Mouse (Mus musculus) gastrocnemius, postnatal 4 days (tissue): ENCODE results near the gene Atf5. TPM values are rescaled to one million over a fixed set of nuclear protein-coding genes. Genes with fewer than 3 reads are reported as not detected.

Experiments used
- DNase-seq, 2 experiments: peaks; one replicate each; pipeline ENCODE4 v3.0.0; 2021 to 2022; ENCODE audit warnings: low spot score in 2 of 2, mixed read lengths in 2 of 2
- total RNA-seq, 2 experiments: library from RNA; stranded (reverse); gene quantifications; 2 replicates each; pipeline ENCODE4 v1.2.3; 2021

The Atf5 gene
- total RNA-seq, 2 experiments from 2014 or later, result 55.6 to 62.2 TPM

DNA sequence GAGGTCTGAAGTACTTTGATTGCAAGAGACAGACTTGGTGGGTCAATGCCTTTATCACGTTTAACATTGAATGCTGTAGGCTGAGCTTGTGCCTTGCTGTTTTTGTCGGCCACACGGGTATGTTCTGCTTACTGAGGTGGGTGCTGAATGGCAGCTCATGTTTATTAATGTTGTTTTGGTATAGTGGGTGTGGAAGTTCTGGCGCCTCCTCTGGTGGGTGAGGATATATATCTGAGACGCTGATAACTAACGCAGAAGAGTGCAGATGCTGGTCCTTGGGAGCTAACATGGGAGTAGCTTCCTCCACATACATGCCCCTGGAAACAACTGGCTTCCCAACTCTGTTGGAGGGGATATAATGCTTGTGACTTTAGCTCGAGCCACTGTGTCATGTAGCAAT lies 7.0 kb upstream of the Atf5 start:
- DNase-seq, result no peak

DNA sequence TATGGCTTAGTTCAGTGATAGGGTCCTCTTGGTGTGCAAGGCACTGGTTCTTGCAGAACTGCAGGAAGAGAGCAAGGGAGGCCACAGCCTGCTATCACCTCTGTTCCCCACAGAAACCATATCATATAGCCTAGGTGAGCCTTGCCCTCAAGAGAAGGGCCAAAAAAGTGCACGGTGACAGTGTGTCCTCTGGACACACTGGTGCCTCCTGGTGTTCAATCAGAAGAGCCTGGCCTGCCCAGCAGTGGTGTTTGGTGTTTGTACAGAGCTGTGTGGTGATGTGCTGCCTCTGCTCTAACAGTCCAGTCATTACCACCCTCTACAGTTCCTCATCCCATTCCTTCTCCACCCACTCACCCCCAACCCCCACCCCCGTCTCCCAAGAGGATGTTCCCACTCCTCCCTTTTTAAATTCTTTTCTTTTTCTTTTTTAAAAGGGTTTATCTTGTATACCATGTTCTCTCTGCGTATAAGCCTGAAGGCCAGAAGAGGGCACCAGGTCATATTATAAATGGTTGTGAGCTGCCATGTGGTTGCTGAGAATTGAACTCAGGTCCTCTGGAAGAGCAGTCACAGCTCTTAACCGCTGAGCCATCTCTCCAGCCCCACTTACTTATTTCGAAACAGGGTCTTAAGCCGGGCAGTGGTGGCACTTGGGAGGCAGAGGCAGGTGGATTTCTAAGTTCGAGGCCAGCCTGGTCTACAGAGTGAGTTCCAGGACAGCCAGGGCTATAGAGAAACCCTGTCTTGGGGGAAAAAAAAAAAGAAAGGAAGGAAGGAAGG lies 5.4 kb upstream of the Atf5 start:
- DNase-seq, result peak; percentile 5 to 9

DNA sequence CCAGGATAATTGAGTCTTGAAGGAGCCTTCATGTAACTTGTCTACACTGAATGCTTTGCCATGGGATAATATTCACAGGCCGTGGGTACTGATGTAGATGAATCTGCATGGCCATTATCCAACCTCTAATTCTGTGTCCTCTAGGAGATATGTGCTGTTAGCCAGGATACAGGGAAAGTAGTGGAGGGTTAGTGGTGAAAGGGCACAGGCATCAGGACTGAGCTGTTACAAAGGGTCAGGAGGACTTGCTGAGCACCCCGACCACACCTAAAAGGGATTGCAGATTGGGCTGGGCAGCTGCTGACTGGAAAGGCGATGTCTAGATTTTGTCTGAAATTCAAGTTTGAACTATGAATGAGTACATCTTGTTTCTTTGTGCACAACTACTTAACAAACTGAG lies 4.1 kb upstream of the Atf5 start:
- DNase-seq, result peak; percentile 4 to 5

DNA sequence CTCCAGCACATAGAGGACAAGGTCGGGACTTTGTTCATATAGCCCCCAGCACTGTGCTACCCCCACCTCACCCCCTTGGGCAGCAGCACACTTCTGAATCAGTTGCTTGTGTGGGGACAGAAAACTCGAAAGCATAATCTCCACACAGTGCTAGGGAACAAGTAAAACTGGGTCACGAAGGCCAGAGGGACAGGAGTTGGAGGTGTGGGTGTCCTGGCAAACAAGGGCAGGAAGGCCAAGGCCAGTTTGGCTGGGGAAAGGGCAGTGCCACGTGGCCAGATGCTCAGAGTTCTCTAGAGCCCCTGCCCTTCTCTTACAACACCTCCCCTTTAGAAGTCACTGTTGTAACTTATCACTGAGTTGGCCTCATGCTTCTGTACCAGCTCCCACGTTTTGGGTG lies 3.4 kb upstream of the Atf5 start:
- peak; percentile 6 to 13 for DNase-seq

DNA sequence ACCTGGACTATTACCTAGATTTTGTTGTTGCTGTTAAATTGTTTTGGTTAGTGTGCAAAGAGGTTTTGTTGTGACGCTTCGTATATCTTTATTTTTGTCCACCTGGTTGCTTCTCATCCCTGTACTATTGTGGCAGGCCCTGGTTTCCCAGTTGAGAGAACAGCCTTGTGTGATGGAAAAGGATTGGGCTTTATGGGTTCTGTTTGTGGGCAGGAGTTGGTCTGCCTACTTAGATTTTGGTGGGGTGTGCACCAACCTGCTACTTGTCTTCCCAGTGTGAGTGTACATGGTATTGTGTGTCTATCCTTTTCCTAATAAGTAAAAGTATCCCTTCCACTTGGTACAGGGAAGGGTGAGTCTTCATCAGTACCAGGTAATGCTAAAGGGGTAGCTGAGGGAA lies 2.9 kb upstream of the Atf5 start:
- peak; percentile 5 to 14 for DNase-seq

DNA sequence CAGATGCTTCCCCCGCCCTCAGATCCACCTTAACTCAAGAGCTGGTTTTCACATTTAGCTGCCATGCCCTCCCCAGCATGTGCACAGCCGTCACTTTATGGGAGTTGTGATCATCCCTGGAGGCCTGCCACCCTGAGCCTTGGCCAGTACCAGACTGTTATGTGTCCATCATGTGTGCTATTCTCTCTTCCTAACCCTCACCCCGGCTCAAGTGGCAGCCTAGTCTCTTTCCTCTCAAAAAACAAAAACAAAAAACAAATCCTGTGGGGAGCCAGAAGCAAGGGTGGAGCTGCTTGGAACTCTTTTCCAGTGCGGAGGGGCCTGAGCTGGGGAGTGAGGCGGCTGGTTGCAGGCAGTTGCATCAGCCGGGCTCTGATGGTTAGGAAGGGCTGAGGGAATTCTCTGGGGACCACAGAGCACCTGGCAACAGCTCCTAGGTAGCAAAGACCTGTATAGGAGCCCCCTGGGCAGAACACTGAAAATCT lies 2.3 kb upstream of the Atf5 start:
- DNase-seq, result peak; percentile 23 to 57

DNA sequence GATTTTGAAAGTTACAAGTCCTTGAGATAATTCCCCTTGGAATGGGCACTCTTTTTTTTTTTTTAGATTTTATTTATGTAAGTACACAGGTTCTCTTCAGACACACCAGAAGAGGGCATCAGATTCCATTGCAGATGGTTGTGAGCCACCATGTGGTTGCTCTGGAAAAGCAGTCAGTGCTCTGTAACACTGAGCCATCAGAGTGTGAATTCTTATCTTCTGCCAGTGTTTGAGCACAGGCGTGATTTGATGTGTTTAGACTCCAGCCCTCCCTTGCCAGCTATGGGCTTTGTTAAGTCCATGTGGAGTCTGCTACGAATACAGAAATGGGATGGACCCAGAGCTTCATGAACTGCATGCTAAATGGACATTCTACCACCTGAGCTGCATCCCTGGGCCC lies 1.7 kb upstream of the Atf5 start:
- peak; percentile 6 to 10 for DNase-seq

DNA sequence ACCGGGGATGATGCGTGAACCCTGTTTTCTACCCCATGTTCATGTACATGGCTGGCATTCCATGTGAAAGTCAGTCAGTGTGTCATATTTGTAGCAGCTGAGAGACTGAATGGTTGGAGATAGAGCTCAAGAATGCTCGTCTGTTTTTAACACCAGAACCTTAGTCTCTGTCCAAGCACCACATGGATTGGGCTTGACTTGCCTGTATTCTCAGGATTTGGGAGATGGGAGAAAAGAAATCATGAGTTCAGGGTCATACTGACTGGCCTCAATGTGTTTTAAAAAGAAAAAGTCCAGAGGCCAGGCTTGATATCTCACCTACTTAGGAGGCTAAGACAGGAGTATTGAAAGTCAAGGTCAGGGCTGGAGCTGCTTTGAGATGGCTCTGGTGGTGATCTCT lies 983 bp upstream of the Atf5 start:
- DNase-seq, result peak in 1 of 2 experiments; percentile 1

DNA sequence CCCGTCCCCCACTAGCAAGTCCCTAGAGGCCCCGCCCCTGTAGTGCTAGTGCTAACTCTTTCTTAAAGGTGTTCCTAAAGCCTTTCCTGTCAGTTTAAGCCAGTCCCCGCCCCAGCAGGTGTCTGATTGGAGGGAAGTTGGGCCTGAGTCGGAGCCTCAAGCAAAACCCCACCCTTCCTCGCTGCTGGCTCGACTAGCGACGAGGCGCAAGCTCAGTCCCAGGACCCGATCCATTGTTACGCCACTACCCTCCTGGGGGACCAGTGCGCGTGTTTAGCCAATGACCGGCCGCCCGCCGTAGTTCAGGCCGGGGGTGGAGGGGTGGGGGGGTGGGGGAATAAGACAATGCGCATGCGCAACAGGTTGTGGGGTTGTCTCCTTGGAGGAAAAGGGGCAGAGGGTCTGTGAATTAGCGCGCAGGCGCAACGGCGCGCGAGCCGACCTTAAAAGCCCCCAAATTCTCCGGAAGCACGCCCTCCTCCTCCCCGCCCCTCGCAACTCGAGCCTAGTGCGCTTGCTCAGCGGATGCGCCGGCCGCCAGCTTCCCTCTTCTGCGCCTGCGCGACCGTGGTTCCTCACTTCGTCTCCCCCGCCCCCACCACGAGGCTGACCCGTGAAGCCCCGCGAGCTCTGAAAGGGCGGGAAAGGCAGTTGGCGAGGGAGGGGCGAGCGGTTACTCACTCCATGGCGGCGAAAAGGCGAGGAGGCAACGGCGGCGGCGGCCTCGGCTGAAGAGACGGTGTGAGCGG lies 563 bp downstream of the Atf5 start, which contains the start of the genes Nup62 and Il4i1:
Nup62 (plus strand) TSS at position 368 of the 749 bp plus-strand sequence.
Il4i1 (plus strand) TSS at position 667 of the 749 bp plus-strand sequence.
- peak; percentile 99 to 100 for DNase-seq

DNA sequence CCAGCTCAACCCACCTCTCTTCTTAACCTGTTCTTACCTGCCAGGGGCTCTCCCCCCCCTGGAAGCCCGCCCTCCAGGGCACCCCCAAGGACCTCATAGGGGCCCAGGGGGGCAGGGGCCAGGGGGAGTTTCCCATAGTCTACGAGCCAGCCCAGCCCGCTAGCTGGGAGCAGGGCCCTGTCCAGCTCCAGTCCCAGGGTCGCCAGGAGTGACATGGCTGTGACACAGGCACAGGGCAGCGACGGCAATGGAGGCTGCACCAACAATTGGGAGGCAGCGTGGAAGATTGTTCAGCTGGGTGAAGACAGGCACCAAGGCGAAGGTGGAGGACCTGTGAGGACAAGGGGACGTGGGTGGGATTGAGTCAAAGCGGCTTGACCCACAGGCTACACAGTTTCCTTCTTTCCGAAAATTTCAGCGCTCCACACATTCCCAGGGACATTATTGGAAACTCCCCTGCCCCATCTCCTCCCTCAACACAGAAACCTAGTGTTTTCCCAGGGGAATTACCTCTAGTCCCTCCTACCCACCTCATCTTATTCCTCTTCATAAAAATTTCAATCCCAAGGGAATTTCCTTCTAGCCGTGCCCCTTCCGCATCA lies 1.4 kb downstream of the Atf5 start:
- no peak for DNase-seq

DNA sequence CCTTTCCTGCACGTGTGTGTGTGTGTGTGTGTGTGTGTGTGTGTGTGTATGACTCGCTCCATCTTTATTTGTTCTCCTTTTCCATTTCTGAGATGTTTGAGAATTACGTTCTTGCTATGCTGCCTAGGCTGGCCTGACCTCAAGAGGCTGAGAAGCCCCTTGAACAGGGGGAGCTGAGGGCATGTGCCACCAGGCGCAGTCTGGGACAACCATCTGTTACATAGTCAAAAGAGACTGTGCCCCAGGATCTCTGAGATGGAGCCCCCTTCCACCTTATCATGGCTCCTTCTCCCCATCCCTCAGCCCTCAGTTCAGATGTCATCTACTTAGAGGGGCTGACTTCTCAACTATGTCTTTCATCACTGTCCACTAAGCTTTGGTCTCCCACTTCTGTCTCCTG lies 2.0 kb downstream of the Atf5 start:
- no peak for DNase-seq

DNA sequence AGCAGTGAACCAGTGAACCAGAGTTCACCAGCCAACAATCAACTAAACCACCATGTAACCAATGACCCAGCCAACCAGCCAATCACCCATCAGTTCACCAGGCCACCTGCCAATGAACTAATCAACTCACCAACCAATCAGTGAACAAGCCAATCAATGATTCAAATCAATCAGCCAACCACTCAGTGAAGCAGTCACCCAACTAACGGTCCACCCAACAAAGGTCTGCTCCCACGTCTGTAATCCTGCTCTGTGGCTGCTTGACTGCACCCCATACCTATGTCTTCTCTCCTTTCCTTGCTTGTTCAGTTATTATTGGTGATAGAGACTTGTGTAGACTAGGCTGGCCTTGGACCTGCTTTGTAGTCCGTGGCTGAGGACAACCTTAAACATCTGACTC lies 2.5 kb downstream of the Atf5 start:
- no peak for DNase-seq

DNA sequence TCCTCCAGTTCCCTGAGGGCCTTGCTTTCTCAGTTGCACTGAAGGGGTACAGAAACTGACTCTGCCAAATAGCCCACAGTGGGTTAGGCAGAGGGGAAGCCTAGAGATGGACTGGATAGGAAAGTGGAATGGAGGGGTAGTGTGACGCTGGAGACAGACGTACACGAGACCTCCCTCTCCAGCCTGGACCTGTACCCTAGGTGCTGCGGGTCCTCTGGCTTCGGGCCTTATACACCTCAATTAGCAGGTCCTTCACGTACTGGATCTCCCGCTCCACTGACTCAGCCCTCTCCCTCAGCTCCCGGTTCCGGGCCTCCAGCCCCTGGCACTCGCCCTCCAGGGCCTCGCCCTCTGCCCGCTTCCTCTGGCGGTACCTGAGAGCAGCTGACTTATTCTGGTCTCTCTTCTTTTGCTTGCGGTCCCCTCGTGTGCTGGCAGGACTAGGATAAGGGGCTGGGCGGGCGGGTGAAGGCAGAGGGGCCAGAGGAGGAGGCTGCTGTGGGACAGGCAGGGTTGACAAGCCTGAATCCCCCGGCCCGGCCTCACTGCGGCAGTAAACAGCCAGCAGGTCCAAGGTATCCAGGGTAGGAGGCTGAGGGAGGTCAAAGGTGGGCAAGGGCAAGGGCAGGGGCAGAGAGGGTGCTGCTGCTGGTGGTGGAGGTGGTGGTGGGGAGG lies 3.7 kb downstream of the Atf5 start:
- no peak for DNase-seq

DNA sequence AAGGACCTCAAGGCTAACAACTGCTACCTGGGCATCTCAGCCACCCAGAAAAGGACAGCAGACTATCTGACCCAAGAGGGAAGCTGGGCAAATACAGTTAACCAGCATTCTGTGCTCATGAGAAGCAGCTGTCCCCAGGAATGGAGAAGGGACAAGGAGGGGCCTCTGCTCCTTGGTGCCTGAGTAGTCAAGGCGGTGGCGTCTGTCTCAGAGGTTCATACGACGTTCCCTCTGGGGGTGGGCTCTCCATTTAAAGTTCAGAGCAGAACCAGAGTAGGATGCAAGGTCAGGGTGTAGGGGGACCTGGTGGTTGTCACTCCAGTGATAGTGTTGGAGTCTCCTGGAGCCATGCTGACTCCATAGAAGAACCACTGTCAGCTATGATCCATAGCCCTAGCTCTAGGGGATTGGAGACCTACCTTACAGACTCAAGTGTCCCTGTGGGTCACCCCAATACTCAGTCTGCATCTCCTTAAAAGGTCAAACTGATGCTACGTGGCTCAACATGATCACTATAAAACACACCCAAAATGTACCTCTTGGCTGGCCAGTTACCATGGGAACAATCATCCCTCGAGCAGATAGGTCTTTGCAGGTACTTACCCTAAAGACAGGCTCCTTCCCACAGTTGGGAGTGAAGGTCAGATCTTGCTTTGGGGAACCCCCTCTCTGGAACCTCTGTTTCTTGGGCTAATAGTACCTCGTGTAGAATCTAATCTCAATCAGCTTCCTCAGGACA lies 5.5 kb downstream of the Atf5 start:
- DNase-seq, result peak in 1 of 2 experiments; percentile 8

DNA sequence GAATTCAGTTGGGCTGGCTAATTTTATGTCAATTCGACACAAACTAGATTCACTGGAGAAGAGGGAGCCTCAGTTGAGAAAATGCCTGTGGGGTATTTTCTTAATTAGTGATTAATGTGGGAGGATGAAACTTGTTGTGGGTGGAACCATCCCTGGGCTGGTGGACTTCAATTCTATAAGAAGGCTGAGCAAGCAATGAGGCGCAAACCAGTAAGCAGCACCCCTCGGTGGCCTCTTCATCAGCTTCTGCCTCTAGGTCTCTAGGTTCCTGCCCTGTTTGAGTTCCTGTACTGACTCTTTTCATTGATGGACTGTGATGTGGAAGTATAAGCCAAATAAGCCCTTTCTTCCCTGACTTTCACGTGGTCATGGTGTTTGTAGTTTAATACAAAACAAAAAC lies 6.1 kb downstream of the Atf5 start:
- DNase-seq, result no peak

DNA sequence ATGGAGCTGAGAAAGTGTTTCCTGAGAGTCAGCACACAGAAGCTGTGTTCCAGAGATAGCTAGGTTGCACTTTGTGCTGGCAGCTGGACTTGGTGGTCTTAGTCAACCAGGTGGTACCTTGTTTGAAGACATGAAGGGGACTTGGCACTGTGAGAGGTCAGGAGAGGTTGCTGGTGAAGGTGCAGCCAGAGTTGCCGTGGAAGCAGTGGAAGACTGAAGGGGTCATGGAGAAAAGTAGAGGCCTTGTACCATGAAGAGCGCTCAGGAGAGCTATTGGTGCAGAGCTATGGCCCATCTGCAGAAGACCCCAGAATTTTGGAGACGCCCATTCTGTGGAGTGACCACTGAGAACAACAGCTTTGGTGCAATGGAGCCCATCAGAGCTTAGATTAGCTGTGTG lies 7.0 kb downstream of the Atf5 start:
- DNase-seq, result no peak

DNA sequence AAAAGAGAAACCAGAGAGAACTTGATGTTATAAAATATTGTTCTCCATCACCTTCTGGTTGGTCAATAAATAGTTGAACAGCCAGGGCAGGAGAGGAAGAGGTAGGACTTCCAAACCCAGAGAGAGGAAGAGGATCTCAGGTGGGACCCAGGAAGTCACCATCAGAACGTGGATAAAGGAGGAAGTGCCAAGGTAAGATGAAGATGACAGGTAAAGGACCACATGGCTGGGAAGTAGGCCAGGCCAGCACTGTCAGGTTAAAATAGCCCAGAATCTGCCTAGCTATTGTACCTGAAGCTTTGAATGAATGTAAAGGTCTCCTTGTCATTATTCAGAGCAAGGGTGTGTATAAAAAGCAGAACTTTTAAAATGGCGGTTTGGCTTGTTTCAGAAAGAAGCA lies 7.5 kb downstream of the Atf5 start:
- no peak for DNase-seq

DNA sequence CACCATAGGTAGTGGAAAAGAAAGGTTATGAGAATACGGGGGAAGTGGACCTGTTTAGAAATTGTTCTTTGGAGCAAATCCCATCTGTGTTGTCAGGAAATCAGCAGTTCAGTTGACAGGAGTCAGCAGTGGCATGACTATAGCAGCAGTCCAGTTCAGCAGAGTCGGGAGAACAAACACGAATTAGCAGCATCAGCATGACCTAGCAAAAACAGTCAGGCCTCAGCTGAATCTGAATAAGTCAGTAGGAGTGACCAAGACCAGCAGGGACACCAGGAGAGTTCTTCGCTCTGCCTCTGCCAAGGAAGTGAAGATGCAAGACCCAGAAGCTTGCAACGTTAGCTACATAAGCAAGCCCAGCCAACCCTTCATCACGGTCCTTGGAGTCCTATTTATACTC lies 23.7 kb downstream of the Atf5 start:
- no peak for DNase-seq

DNA sequence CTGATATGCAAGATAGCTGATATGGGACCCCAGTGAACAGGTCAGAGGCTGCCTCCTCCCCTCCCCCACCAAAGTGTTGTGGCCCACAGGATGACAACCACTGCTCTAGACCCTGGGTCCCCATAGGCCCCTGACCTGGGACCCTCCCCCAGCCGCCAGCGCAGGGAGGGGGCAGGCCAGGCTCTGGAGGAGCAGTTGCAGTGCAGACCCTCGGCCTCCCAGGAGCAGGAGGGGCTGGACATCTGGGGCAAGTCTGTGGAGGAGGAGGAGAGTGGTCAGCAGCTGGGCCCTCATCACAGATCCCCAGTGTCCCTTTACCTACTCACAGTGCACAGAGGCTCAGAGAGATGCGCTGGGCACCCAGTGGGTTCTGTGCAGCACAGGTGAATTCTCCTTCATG lies 26.4 kb downstream of the Atf5 start:
- DNase-seq, result peak in 1 of 2 experiments; percentile 11

DNA sequence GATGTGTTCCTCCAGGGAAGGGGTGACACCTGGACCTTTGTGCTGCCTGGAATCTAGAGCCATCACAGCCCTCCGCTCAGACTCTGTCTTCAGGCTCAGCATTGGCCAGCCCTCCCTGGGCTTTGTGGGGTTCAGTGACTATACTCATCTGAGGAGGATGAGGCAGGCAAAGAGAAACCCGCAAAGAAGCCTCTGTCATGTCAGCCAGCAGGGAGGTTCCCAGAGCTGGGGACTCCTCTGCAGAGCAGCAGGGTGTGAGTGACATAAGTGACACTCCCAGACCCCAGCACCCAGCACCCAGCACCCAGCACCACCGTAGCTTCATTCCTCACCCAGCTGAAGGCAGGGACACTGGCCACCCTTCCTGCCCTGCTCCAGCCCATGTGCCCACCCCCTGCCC lies 26.9 kb downstream of the Atf5 start:
- peak in 1 of 2 experiments; percentile 12 for DNase-seq

DNA sequence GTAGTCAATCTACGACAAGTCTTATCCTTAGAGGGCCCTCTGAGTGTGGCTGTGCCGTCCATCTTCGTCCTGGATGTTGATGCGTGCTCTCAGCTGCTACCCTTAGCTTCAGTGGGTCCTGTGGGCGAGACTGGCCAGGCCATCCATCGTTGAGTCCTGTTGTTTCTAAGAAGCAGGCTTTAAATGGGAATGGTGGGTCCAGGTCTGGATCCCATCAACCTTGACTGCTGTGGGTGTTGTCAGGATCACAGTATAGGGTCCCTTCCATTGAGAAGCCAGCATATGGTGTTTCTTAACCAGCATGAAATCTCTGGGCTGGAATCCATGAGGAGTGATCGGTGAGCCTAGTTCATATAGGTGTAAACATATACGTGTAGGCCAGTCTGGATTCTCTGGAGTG lies 36.4 kb downstream of the Atf5 start:
- DNase-seq, result no peak
